Mouse (Mus musculus) neural tube, embryonic 10.5 days (tissue): ENCODE results near the gene Gnai3.

ENCODE experiments used
- DNase-seq: peaks from one replicate; pipeline ENCODE4 v3.0.0-alpha.2; 2017; ENCODE audit warnings: low spot score; ENCODE audit errors: extremely low spot score

The Gnai3 gene

DNA sequence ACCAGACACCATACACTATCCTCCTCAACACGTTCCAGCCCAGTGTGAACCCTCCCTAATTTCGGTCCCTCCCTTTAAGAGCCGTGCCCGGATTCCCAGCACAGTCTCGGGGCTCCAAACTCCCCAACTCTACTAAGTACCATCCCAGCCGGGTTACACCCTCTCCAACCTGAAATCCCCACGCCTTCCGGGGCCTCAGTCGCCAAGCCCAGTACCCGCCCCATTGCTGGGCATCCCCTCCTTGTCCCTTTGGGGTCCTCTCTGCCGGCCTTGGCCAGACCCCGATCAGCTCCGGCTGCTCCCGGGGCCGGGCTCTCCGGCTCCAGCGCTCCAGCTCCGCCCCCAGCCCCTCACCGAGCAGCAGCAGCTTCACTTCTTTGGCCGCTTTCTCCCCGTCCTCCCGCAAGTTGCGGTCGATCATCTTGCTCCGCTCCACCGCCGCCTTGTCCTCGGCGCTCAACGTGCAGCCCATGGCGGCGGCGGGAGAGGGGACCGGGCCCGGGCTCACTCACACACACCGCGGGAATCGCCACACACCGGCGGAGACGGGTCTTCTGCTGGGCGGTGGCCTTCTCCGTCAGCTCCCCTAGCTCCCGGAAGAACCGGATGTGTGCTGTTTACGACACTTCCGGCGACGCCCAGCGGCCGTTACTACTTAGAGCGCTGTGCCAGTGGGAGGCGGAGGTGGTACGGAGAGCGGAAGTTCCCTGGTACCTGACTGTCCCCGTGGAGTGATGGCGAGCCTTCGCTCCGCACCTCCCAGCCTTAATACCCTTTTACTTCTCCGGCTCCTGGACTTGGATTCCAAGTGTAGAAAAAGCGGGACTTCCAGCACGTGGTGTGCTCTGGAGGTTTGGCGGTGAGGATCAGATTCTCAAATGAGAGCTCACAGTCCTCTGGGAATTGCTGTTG lies at the start of gene Gnai3:
Gene Gnai3 (minus strand): TSS at position 613 of the 912 bp plus-strand sequence.
- DNase-seq, result peak; percentile 95

- no peak for DNase-seq
Measured at GRCm38 (mm10) chr3:108195287-108195686, 49.3 kb upstream of the Gnai3 start.

- DNase-seq, result no peak
Measured at GRCm38 (mm10) chr3:108193686-108194085, 47.7 kb upstream of the Gnai3 start.

GRCm38 (mm10) chr3:108189897-108190296 lies 44.0 kb upstream of the Gnai3 start:
- DNase-seq, result no peak

DNA sequence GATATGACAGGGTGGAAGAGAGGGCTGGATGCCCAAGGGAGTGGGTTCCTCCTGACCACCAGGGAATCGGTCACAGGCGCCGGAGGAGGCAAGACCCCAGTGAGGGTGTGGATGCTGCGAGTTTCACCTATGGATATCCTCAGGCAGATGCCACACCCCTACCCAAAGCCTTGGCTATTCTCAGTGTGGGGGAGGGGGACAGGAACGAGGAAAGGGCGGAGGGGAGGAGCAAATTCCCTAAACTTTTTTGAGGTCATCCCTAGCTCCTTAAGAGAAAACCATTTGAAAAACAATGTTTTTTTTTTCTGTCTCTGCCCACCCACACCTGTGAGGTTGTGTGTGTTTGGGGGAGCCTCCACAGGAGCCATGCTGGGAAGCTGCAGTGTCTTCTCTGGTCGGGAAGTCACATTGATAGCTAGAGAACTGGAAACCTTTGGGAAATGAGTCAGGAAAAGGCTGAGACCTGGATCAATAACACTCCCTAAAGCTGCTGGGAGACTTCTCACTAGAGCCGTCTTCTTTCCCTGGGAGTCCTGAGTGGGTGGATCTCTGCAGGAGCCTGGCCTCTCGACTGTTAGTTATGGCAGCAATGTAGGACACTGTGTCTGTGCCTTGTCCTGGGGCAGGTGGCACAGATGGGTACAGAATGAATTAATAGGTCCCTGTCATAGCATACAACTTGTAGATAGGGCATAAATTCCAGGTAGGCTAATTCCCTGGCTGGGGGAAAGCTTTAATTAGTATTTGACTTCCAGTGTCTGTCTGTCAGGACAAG lies 43.0 kb upstream of the Gnai3 start:
- no peak for DNase-seq

- no peak for DNase-seq
Measured at GRCm38 (mm10) chr3:108187111-108187795, 41.3 kb upstream of the Gnai3 start.

DNA sequence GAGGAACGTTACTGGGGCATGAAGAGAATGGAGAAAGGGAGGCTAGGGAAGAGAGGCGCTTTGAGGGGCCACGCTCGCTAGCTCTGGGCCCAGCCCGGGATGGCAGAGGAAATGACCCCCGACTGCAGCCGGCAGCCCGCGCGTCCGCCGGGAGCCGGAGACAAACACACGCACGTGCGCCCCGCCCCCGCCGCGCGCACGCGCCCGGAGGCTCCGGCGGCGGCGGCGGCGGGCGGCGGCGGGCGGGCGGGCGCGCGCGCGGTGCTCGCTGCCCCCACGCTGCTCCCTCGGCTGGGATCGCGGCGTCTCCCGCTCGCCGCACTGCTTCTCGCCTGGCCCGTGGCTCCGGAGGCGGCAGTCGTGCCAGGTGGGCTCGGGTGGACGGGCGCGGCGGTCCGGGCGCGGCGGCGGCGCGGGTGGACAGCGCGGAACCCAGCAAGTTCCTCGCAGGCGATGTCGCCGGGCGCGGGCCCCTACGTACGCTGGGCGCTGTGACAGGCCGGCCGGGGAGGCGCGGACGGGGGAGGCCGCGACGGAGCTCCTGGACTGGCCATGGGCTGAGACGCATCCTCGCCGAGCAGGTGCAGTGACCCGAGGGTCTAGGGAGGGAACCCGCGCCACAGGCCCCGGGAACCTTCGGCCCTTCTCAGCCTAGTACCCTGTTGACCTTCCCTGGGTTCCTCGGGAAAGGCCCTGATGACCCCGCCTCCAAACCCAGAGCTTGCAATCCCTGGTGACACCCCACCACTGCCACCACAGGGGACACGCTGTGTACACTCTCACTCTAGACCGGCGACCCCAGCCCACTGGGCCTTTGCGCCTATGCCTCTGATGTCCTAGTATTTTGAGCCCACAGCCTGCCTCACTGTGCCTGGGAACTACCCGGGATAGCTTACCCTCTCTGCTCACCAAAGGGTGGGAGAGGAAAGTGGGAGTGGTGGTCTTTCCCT lies 40.4 kb upstream of the Gnai3 start, which contains the start of gene Amigo1:
Gene Amigo1 (plus strand): TSS at position 238 of the 950 bp plus-strand sequence.
- DNase-seq, result peak; percentile 64

GRCm38 (mm10) chr3:108185460-108186097 lies 39.6 kb upstream of the Gnai3 start:
- DNase-seq, result no peak

- DNase-seq, result no peak
Measured at GRCm38 (mm10) chr3:108184742-108185141, 38.8 kb upstream of the Gnai3 start.

DNA sequence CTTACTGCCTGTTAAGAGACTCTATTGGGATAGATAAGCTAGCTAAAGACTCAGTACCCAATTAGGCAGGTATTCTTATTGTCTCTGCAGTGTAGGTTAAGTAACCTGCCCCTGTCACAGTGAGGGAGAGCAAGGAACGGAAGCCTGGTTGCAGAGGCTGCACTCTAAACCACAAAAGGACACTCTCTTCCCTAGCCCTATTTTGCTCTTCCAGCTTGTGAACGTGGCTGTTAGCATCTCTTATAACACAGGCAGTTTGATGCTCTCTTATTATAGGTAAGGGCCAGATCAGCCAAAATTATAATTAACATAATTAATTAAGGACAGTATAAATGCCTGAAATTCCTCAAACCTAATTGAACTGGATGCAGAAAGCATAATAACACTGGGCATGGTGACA lies 34.6 kb upstream of the Gnai3 start:
- no peak for DNase-seq

DNA sequence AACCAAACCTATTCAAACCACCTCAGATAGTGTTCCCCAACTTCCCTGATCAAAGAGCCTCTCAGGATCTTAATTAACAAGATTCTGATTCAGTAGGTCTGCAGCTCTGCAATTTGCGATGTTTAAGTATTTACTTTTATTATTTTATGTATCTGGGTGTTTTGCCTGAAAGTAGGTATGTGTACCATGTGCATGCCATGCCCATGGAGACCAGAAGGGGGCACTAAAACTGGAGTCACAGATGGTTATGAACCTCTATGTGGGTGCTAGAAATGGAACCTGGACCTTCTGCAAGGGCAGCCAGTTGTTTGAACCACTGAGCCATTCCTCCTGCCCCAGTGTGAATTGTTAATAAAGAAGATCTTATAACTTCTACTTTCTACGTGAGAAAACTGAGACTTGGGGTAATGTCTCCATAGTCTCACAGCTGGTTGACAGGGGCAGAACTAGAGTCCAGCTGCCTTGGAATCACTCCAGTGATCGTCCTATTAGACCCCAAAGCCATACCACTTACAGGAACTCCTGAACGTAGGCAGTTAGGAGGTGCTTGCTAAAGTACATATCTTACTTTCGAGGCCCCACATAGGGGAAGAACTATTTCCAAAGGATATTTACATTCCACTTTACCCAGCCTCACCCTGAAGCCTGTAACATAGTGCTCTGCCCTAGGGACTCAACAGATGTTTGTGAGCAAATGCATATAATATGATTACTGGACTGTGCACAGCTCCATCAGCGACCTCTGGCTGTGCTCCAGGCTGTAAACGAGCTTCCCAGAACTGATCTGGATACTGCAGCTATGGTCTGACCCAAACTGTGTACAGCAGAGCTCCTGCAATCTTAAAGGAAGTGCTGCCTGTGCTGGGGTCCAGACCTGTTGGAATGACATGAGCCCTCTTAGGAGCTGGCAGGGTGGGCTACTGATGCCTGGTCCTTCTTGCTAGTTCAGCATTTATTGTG lies 33.1 kb upstream of the Gnai3 start:
- no peak for DNase-seq

DNA sequence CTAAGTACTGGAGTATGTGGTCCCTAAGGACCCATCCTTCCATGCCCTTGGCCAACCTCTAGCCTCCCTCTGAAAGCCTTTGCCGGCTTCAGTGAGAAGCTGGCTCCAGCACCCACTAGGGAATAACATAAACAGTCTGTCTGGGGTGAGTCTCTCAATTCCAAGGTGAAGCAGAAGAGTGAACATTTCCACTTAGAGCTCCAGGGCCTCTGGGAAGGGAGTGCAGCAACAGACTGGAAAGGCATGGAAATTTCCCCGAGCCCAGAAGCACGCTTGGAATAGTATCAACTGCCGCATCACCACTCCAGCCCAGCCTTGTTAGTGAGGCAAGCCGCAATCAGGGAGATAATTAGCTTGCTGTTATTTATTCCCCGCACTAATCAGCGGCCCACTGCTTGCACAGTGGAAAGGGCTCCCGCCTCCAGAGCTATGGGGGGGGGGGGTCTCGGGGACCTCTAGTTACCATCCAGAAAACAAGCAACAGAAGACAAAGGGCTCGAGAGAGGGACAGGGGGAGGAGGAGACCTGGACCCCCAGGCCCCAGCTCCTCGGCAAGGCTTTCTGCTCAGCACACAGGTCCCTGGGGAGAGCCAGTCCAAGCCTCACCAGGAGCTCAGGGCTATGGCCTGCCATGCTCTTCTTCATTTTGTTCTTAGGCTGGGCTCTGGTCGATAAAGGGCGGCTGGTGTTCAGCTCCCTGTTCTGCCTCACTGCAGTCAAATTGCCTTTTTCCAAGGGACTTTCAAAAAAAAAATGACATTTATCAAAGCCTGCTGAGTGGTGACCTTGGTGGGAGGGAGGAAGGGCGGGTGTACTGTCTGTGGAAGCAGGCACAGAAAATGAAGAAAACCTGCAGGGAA lies 29.0 kb upstream of the Gnai3 start:
- DNase-seq, result no peak

GRCm38 (mm10) chr3:108169199-108169598 lies 23.3 kb upstream of the Gnai3 start:
- no peak for DNase-seq

DNA sequence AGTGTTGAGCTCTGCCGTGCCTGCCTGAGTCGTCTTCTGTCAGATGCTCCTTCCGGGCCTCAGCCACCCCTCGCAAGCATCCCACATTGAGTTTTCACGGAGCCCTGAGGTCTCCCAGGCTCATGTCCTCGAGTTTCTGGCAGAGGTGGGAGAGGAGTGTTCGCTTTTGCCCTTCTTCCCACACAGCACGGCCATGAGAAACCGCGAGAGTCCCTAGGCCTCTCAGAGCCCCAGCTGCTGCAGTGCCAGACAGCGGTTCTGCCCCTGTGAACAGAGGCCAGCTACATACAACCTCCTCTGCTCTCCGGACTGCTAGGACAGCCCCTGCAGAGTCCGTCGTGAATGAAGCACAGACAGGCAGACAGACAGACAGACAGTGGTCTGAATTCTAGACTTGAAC lies 21.6 kb upstream of the Gnai3 start:
- no peak for DNase-seq

DNA sequence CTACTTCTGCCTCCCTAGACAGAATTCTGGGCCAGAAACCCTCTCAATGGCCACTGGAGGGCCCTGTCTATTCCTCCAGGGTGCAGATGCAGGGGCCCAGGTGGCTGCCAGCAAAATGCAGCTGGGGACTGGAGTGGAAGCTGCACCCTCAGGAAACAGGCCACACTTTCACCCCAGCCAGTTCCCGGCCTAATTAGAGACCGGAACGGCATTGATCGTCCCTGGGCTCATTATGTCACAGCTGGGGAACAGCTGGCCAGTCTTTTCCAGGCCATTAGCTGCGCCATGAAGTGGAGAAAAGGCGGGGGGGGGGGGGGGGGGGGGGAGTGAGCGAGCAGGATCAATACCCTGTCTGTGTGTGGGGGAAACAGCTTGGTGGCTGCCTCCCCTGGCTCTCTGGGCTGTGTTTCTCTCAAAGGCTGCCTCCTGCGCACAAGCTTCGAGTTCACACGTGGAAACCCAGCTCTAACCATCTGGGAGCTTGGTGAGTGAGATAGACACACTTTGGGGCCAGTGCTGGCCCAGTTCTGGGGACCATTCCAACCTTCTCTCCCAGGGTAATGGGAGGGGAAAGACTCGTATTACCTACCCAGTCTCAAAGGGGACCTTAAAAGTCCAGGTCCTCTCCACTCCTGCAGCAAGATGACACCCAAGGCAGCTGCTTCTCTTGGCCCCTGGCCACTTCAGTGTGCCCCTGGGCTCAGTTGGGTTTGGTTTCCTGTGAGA lies 20.7 kb upstream of the Gnai3 start:
- peak; percentile 67 for DNase-seq

DNA sequence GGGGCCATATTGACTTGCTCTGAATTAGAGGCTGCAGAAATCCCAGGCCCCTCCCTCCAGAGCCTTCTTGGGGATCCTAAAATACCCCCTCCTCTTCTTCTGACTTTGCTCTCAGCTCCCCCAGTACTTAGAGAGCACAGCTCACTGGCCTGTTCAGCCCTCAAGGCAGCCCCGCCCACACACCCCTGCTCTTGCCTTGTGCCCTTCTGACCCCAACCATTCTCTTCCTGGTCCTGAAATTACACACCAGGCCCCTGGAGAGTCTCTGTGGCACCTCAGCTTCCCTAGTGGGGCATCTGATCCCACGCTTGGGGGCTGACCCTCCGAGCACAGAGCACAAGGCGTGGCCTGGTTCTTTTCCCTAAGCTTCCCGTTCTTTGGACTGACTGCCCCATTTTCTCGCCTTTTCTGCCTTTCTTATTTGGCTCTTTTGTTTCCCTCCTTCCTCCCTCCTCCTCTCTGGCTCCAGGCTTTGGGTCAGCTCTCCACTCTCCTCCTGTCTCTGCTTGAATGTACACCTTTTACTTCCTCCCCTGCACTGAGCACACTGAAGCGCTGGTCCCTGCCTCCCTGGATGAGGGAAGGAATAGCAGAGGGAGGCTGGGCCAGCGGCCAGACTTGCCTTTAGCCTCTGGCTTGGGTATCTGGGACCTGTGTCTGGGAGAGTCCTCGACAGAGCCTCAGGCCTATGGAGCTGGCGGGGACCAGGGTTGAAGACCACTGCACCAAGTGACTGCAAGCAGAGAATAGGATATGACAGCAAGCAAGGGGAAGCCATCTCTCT lies 19.8 kb upstream of the Gnai3 start:
- no peak for DNase-seq

DNA sequence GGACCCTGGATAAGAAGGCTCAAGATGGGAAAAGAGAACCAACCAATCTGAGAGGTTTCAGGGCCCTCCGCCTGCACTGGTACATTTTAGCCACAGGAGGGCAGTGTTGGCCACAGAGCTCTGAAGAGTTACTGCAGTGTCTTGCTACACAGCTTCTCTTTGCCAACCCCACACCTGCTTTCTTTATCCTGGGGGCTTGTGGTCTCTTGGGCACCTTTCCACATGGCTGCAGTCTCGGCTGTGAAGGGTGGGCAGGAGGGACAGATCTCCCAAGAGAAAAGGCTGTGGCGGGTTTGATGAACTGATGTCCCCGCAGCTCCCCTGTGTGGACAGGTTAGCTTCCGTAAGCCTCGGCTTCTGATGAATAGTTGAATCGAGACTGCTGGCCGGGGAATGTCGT lies 18.9 kb upstream of the Gnai3 start:
- peak; percentile 90 for DNase-seq
